Mouse (Mus musculus) heart, adult 10 weeks (tissue): Measurements from ENCODE around the gene Crabp2. TPM values are rescaled to one million over a fixed set of nuclear protein-coding genes. Genes with fewer than 3 reads are reported as not detected.

Source experiments
- polyA plus RNA-seq: library from polyadenylated mRNA; stranded (reverse); fragments of 350-450 nt; fragmentation: Illumina TruSeq; extraction: RNeasy Lipid Tissue Mini Kit (QIAGEN cat#74804); gene quantifications from one replicate; pipeline ENCODE4 v1.2.3, GENCODE M21; 2014; ENCODE audit warnings: low read depth, low replicate concordance

Crabp2 gene
- not detected for polyA plus RNA-seq

GRCm38 (mm10) chr3:87948378-87949265, at the start of gene Crabp2:
Gene Crabp2, plus strand, starts transcription at chr3:87948666.

GRCm38 (mm10) chr3:87905880-87906485, 42.5 kb upstream of the Crabp2 start, which contains the start of gene Hdgf:
Gene Hdgf, plus strand, starts transcription at chr3:87906321.

GRCm38 (mm10) chr3:87919336-87920108, 28.9 kb upstream of the Crabp2 start, which contains the start of gene Mrpl24:
Gene Mrpl24, plus strand, starts transcription at chr3:87919506.

GRCm38 (mm10) chr3:87930078-87930795, 18.2 kb upstream of the Crabp2 start, which contains the start of the genes Isg20l2 and Rrnad1:
Gene Isg20l2, plus strand, starts transcription at chr3:87930314.
Gene Rrnad1, minus strand, starts transcription at chr3:87930717.

GRCm38 (mm10) chr3:87970939-87971488, 22.5 kb downstream of the Crabp2 start, which contains the start of gene Nes:
Gene Nes, plus strand, starts transcription at chr3:87971078.

GRCm38 (mm10) chr3:88000181-88000580, 51.7 kb downstream of the Crabp2 start, which contains the start of gene Bcan:
Gene Bcan, minus strand, starts transcription at chr3:88000230.

Other genes starting within 250 kb of the Crabp2 start
- gene Lrrc71, start 200.0 kb upstream of the Crabp2 start, polyA plus RNA-seq, result 0.37 TPM
- gene Ntrk1, start 153.5 kb upstream of the Crabp2 start, polyA plus RNA-seq, result 0.16 TPM
- gene Insrr, start 151.7 kb upstream of the Crabp2 start, polyA plus RNA-seq, result not detected
- gene Pear1, start 124.4 kb upstream of the Crabp2 start, polyA plus RNA-seq, result 18.5 TPM
- gene Sh2d2a, start 101.9 kb upstream of the Crabp2 start, polyA plus RNA-seq, result 0.18 TPM
- 34.4 TPM for gene Prcc, start 63.1 kb upstream of the Crabp2 start, polyA plus RNA-seq
- gene Hdgf, start 42.3 kb upstream of the Crabp2 start, polyA plus RNA-seq, result 135 TPM
- gene Mrpl24, start 29.2 kb upstream of the Crabp2 start, polyA plus RNA-seq, result 110 TPM
- 11.3 TPM for gene Isg20l2, start 18.4 kb upstream of the Crabp2 start, polyA plus RNA-seq
- 18.8 TPM for gene Rrnad1, start 17.9 kb upstream of the Crabp2 start, polyA plus RNA-seq
- 19.9 TPM for gene Nes, start 22.4 kb downstream of the Crabp2 start, polyA plus RNA-seq
- gene Bcan, start 51.6 kb downstream of the Crabp2 start, polyA plus RNA-seq, result not detected
- not detected for gene Hapln2, start 78.9 kb downstream of the Crabp2 start, polyA plus RNA-seq
- gene Gpatch4, start 94.4 kb downstream of the Crabp2 start, polyA plus RNA-seq, result 19.7 TPM
- 88.9 TPM for gene Naxe, start 109.8 kb downstream of the Crabp2 start, polyA plus RNA-seq
- not detected for gene Ttc24, start 129.6 kb downstream of the Crabp2 start, polyA plus RNA-seq
- gene Iqgap3, start 133.3 kb downstream of the Crabp2 start, polyA plus RNA-seq, result 0.34 TPM
- gene Mef2d, start 193.7 kb downstream of the Crabp2 start, polyA plus RNA-seq, result 107 TPM